Mouse (Mus musculus) liver, adult 2 months (tissue): ENCODE measurements around the gene Kpna4.

Experiments
- CTCF ChIP-seq: fragments of 200-500 bp; IDR thresholded peaks from 2 replicates; pipeline ENCODE4 v1.5.1; 2011; ENCODE audit warnings: low read depth, low read length, control low read depth
- POLR2A ChIP-seq: fragments of 200-500 bp; IDR thresholded peaks from 2 replicates; pipeline ENCODE4 v1.6.1; 2011; ENCODE audit warnings: low read length, control low read depth; ENCODE audit not compliant: insufficient read depth; ENCODE audit errors: extremely low read depth

DNA sequence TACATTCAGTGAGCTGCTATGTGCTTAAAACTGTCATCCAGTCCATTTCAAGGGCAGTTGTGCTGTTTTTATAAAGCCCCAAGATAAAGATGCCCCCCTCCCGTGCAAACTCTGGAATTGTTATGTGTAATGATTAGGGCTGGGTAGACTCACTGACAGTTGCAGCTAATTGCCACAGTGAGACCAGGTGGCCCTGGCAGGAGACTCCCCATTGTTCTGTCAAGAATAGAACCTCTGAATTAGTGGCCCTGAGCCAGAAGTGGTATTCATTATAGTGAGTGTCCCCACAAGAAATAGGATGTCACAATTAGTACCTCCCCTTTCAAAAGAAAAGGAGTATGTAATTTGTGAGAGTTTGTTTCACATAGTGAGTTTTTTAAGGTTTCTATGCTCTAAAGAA lies 48.3 kb upstream of the Kpna4 start:
- no peak for TF ChIP-seq POLR2A
- no peak for TF ChIP-seq CTCF
